Mouse (Mus musculus) forebrain, embryonic 16.5 days (tissue): ENCODE measurements around the gene Lefty2. TPM values are rescaled to one million over a fixed set of nuclear protein-coding genes. Genes with fewer than 3 reads are reported as not detected.
"Not testable (repeated sequence)": the region's sequence is repeated elsewhere in the genome, so short reads cannot be mapped to it uniquely, and the experiment has no call there.

Experiments used
- ATAC-seq: fragments of 200-750 bp; cut with Nextera tagmentation; 2 replicates; pipeline ENCODE4 v1.8.0; 2017; ENCODE audit warnings: mild to moderate bottlenecking, moderate library complexity
- H3K27ac ChIP-seq: fragments of 300-500 bp; sonication (generic); 2 replicates; pipeline ENCODE4 v1.5.1; 2014; ENCODE audit warnings: low read length, control low read depth
- H3K27me3 ChIP-seq: fragments of 300-500 bp; sonication (generic); replicated peaks from 2 replicates; pipeline ENCODE4 v1.6.1; 2014; ENCODE audit warnings: low read length; ENCODE audit not compliant: control insufficient read depth, insufficient read depth
- H3K36me3 ChIP-seq: fragments of 300-500 bp; sonication (generic); 2 replicates; pipeline ENCODE4 v1.6.1; 2014; ENCODE audit not compliant: control insufficient read depth, insufficient read depth
- H3K4me1 ChIP-seq: fragments of 300-500 bp; sonication (generic); replicated peaks from 2 replicates; pipeline ENCODE4 v1.6.1; 2014; ENCODE audit warnings: low read length; ENCODE audit not compliant: control insufficient read depth, insufficient read depth
- H3K4me2 ChIP-seq: fragments of 300-500 bp; sonication (generic); 2 replicates; pipeline ENCODE4 v1.6.1; 2014; ENCODE audit warnings: mild to moderate bottlenecking, low read length, control low read depth
- H3K4me3 ChIP-seq: fragments of 300-500 bp; sonication (generic); replicated peaks from 2 replicates; pipeline ENCODE4 v1.5.1; 2014; ENCODE audit warnings: mild to moderate bottlenecking, low read length, control low read depth
- H3K9ac ChIP-seq: fragments of 300-500 bp; sonication (generic); replicated peaks from 2 replicates; pipeline ENCODE4 v1.6.1; 2014; ENCODE audit warnings: low read depth, low read length, control low read depth
- H3K9me3 ChIP-seq: fragments of 300-500 bp; sonication (generic); 2 replicates; pipeline ENCODE4 v1.6.1; 2016; ENCODE audit warnings: low read length; ENCODE audit not compliant: control insufficient read depth
- WGBS: fragments of 180-500 bp; shearing (Covaris S2); extraction: QIAGEN DNeasy Blood & Tissue Kit; methylation state at CpG from one replicate; pipeline ENCODE4 v1.1.7; 2014; 5-methylcytosine and 5-hydroxymethylcytosine counted together
- polyA plus RNA-seq: library from polyadenylated mRNA; unstranded; fragments of >200 nt; fragmentation: Nextera tagmentation; extraction: Ambion mirVana; gene quantifications from 2 replicates; pipeline ENCODE4 v1.2.1, GENCODE M21; 2015

The Lefty2 gene
- polyA plus RNA-seq, 1 experiment from 2014 or later: 6.6 TPM

- not testable (repeated sequence) for H3K36me3 ChIP-seq, H3K4me3 ChIP-seq, H3K4me2 ChIP-seq, H3K27ac ChIP-seq, H3K9me3 ChIP-seq, H3K9ac ChIP-seq, ATAC-seq
- H3K4me1 ChIP-seq: peaks cover 13% of the 10 kb centered on the region
- H3K27me3 ChIP-seq: peaks cover 54% of the 10 kb centered on the region
- 83% methylated on average over 2 of the region's 2 CpGs for WGBS
Observed at GRCm38 (mm10) chr1:180938781-180939180, 45.9 kb downstream of the Lefty2 start.

GRCm38 (mm10) chr1:180940776-180941460 lies 48.0 kb downstream of the Lefty2 start:
- WGBS: 85% methylated on average over 7 of the region's 7 CpGs
- no peak overlapping the region for H3K9ac ChIP-seq
- ATAC-seq: no peak
- peaks cover 18% of the 10 kb centered on the region for H3K4me1 ChIP-seq
- no peak overlapping the region for H3K27ac ChIP-seq
- H3K4me2 ChIP-seq: no peak overlapping the region
- H3K36me3 ChIP-seq: no peaks in the 10 kb centered on the region
- peaks cover 42% of the 10 kb centered on the region for H3K27me3 ChIP-seq
- no peaks in the 10 kb centered on the region for H3K9me3 ChIP-seq
- no peak overlapping the region for H3K4me3 ChIP-seq

GRCm38 (mm10) chr1:180941726-180942125 lies 48.8 kb downstream of the Lefty2 start:
- ATAC-seq: no peak

GRCm38 (mm10) chr1:180942166-180943031 lies 49.5 kb downstream of the Lefty2 start, which contains the start of gene Tmem63a:
TSS of gene Tmem63a (plus strand) at chr1:180942344.
- Histone ChIP-seq H3K9me3 (no peaks in the 10 kb centered on the region), H3K27me3 (peaks cover 37% of the 10 kb centered on the region), H3K4me2 (peak within 1 kb of the TSS; percentile 99), H3K36me3 (no peaks in the 10 kb centered on the region), H3K4me1 (peaks cover 18% of the 10 kb centered on the region), H3K9ac (peak within 1 kb of the TSS; percentile 61), H3K4me3 (peak within 1 kb of the TSS; percentile 76), H3K27ac (no peak within 1 kb of the TSS)
- peak; percentile 65 for ATAC-seq
- under 1% methylated on average over 61 of the region's 73 CpGs for WGBS

More at GRCm38 (mm10) chr1:180941726-180942125, 48.8 kb downstream of the Lefty2 start:
- Histone ChIP-seq H3K36me3 (no peaks in the 10 kb centered on the region), H3K9me3 (no peaks in the 10 kb centered on the region), H3K4me3 (peak overlapping the region; percentile 76), H3K4me2 (peak overlapping the region; percentile 99), H3K27me3 (peaks cover 37% of the 10 kb centered on the region), H3K27ac (no peak overlapping the region), H3K4me1 (peaks cover 18% of the 10 kb centered on the region), H3K9ac (peak overlapping the region; percentile 61)
- 3% methylated on average over 18 of the region's 18 CpGs for WGBS

DNA sequence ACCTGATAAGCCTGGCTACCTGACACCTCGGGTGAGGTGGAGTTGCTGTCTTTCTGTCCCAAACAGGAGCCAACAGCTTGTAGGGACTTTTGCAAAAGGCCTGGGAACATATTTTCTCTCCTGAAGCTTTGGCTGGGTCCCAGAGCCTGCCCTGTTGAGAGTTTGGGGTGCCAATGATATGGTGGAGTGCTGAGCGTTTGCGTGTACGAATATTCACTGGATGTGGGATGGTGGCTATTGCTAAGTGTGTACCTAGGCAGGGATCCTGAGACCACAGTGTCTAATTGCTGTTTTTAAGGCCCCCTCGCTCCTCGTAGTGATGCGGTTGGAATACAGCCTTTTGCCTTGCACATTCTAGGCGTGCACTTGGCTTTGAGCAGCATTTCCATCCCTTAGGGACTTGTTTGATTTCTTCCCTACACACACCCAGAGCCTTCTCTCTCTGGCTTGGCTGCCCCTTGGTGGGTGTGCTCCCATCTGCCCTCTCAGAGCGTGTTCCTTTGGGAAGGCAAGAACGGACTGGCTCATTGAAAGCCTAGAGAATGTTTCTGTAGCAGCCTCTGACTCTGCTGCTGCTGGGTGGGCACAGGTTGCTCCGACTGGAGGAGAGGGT lies 50.2 kb downstream of the Lefty2 start:
- peaks cover 18% of the 10 kb centered on the region for H3K4me1 ChIP-seq
- H3K4me2 ChIP-seq: peak overlapping the region; percentile 99
- ATAC-seq: no peak
- no peaks in the 10 kb centered on the region for H3K9me3 ChIP-seq
- H3K36me3 ChIP-seq: no peaks in the 10 kb centered on the region
- H3K27ac ChIP-seq: no peak overlapping the region
- peaks cover 34% of the 10 kb centered on the region for H3K27me3 ChIP-seq
- WGBS: 44% methylated on average over 11 of the region's 11 CpGs
- no peak overlapping the region for H3K4me3 ChIP-seq
- H3K9ac ChIP-seq: no peak overlapping the region

DNA sequence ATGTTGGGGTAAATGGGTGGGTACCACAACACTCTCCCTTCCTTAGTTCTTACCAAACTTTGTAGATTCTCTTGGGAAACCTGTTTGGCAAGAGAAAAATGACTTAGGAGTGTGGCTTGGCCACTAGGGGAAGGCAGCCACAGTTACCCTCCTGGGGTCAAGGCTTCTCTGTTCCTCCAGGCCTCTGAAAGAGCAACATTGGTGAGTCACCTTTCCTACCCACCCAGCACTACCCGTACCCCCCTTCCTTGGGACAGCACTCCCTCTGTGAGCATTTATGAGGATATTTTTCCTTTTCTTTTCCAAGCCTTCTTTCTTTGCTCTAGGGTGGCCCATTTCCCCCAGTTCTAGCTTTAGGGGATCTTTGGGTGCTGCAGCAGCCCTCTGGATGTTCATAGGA lies 51.0 kb downstream of the Lefty2 start:
- WGBS: 77% methylated on average over 1 of the region's 1 CpGs
- H3K9me3 ChIP-seq: no peaks in the 10 kb centered on the region
- peaks cover 18% of the 10 kb centered on the region for H3K4me1 ChIP-seq
- H3K36me3 ChIP-seq: no peaks in the 10 kb centered on the region
- ATAC-seq: no peak
- H3K27me3 ChIP-seq: peaks cover 34% of the 10 kb centered on the region
- H3K4me2 ChIP-seq: no peak overlapping the region
- H3K27ac ChIP-seq: no peak overlapping the region
- H3K9ac ChIP-seq: no peak overlapping the region
- H3K4me3 ChIP-seq: no peak overlapping the region

DNA sequence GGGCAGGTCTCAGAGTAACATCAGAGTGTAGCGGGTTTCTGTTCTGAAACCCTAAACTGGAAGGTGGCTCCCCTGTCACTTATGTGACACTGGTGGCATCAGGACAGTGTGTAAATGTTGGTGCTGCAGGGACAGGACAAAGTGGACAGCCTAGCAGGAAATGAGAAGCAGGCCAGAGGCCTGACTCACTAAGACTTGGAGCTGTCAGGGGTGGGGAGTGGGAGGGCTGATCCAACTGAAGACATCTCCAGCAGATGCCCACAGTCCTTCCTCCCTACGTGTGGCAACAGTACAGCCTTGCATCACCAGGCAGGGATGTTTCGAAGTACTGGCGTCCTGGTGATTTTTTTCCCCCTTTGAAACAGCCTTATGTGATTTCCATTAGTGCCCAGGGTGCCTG lies 51.6 kb downstream of the Lefty2 start:
- no peak for ATAC-seq
- H3K9ac ChIP-seq: no peak overlapping the region
- no peak overlapping the region for H3K4me2 ChIP-seq
- peaks cover 34% of the 10 kb centered on the region for H3K27me3 ChIP-seq
- no peak overlapping the region for H3K4me3 ChIP-seq
- H3K9me3 ChIP-seq: no peaks in the 10 kb centered on the region
- H3K4me1 ChIP-seq: peaks cover 18% of the 10 kb centered on the region
- 83% methylated on average over 4 of the region's 4 CpGs for WGBS
- H3K27ac ChIP-seq: no peak overlapping the region
- no peaks in the 10 kb centered on the region for H3K36me3 ChIP-seq

DNA sequence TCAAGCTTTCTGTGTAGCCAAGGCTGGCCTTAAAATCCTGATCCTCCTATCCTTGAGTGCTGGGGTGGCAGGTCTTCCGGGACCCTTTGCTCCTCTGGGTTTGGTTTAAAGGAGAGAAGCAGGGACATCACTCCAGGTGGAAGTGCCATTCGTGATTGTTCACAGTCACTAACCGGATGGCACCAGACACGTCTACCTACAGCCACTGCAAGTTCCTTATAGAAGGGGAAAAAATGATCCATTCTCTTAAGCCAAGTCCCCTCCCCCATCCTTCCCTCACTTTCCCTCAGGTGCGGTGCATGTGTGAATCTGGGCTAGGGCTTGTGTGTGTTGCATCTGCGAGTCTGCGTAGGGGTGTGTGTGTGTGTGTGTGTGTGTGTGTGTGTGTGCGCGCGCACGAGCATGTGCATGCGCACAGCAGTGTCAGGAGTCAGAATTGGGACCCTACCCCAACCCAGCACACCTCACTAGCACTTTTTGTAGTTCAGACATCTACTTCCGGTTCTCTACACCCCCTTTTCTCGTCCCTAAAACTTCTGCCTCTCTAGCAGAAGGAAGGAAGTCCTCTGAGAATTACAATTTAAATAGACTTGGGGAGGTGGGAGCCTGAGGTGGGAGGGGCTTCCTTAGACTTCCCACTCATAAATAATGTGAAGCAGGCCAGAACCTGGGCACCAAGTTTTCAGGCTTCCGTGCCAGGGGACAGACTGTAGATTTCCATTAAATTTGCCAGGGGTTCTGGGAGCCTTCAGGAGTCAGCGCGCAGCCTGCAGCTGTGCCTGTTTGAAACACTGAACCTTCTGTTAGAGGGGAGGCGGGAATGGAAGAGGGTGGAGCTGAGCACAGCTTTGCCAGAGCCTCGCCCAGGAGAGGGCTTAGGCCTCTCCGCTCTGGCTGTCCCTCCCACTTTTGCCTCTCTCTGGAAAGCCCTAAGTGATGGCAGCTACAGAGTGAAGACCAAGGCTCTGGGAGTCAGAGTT lies 52.4 kb downstream of the Lefty2 start:
- Histone ChIP-seq H3K36me3 (no peaks in the 10 kb centered on the region), H3K4me1 (peaks cover 18% of the 10 kb centered on the region), H3K27ac (no peak overlapping the region), H3K4me2 (no peak overlapping the region), H3K9ac (no peak overlapping the region), H3K27me3 (peaks cover 34% of the 10 kb centered on the region), H3K9me3 (no peaks in the 10 kb centered on the region), H3K4me3 (no peak overlapping the region)
- ATAC-seq: peak; percentile 74
- 25% methylated on average over 20 of the region's 20 CpGs for WGBS
